Mouse (Mus musculus) spleen, postnatal 10 days (tissue): ENCODE data around the gene Zfp92.

Source experiments
- DNase-seq, 2 experiments: peaks; one replicate each; pipeline ENCODE4 v3.0.0; 2021 to 2022; ENCODE audit warnings: low spot score in 2 of 2

The Zfp92 gene

GRCm38 (mm10) chrX:73474340-73475165, 63.7 kb downstream of the Zfp92 start:
- no peak for DNase-seq

GRCm38 (mm10) chrX:73475658-73476256, 64.9 kb downstream of the Zfp92 start:
- DNase-seq = no peak

- DNase-seq = no peak
These were observed 65.7 kb downstream of the Zfp92 start for GRCm38 (mm10) chrX:73476621-73477020.

- no peak for DNase-seq
These were observed 66.6 kb downstream of the Zfp92 start for GRCm38 (mm10) chrX:73477500-73477899.
